Mouse (Mus musculus): ENCODE results near the gene Vmn1r86. TPM values are rescaled to one million over a fixed set of nuclear protein-coding genes. Genes with fewer than 3 reads are reported as not detected.

Gene Vmn1r86
- total and polyA plus RNA-seq, 3 experiments = not detected

DNA sequence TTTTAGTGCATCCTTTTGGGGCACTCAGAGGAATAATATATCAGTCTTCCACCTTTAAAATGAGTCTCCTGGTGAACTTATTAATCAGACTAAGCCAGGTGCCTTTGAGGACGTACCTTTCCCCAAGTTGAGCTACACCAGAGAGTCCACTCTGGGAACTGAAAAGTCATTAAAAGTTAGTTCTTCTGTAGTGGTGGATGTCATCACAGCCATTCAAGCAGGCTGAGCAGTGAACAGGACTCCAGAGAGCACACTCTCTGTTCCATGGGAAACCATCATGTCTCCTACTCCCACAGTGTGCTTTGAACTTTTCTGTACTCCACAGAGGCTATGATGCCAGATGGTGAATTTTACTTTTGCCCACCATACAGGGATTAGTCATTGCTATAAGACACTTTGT is 20.3 kb upstream of the Vmn1r86 start, which contains the start of gene Vmn1r87:
Gene Vmn1r87, minus strand, starts transcription at position 101 of the 400 bp plus-strand sequence.
- no peak for DNase-seq (ENCODE audit: extremely low read depth)
- no peaks in the 10 kb centered on the region for H3K9me3 ChIP-seq (replicated peaks; ENCODE audit: low read length)
- H3K36me3 ChIP-seq (replicated peaks in 1 of 2; ENCODE audit: control insufficient read depth in 1 of 2, insufficient read depth in 1 of 2, low read length in 1 of 2) = no peaks in the 10 kb centered on the region
- TF ChIP-seq E2F4 (IDR thresholded peaks at IDR 0.05; ENCODE audit: insufficient replicate concordance, low read depth, low read length) (no peak), GABPA (IDR thresholded peaks at IDR 0.05; ENCODE audit: insufficient replicate concordance, low read depth, low read length) (no peak), PAX5 (IDR thresholded peaks at IDR 0.05; ENCODE audit: low read length) (no peak), MAZ (IDR thresholded peaks at IDR 0.05; ENCODE audit: low read depth, low read length) (no peak), CHD1 (IDR thresholded peaks at IDR 0.05; ENCODE audit: low read depth, low read length) (no peak), SIN3A (IDR thresholded peaks at IDR 0.05; ENCODE audit: low read length) (no peak), RAD21 (IDR thresholded peaks at IDR 0.05; ENCODE audit: low read depth, low read length) (no peak), USF1 (IDR thresholded peaks at IDR 0.05; ENCODE audit: low read depth, low read length) (no peak), POLR2A (IDR thresholded peaks at IDR 0.05; ENCODE audit: low read depth, low read length) (no peak), ZC3H11A (IDR thresholded peaks at IDR 0.05; ENCODE audit: low read depth, low read length) (no peak), SMC3 (IDR thresholded peaks at IDR 0.05; ENCODE audit: low read depth, low read length) (no peak), MAFK (IDR thresholded peaks at IDR 0.05; ENCODE audit: insufficient replicate concordance, low read length) (no peak), MYC (IDR thresholded peaks at IDR 0.05; ENCODE audit: low read depth, low read length) (no peak)
- peaks cover 39% of the 10 kb centered on the region for H3K27me3 ChIP-seq (replicated peaks)
- no peak within 1 kb of the TSS for H3K4me3 ChIP-seq (replicated peaks in 1 of 3; ENCODE audit: low read depth in 2 of 3, low read length in 2 of 3, poor library complexity in 1 of 3)
- in situ Hi-C loops (cut with MboI; ENCODE audit: low pct_ligation_motif_present, low pct_unique_long_range_greater_than_20kb, low sequenced_read_pairs) (no loop called here), dilution Hi-C loops (cut with MboI; ENCODE audit: extremely low pct_ligation_motif_present, extremely low pct_unique_long_range_greater_than_20kb, low sequenced_read_pairs) (no loop called here)
- H3K79me2 ChIP-seq (replicated peaks; ENCODE audit: control insufficient read depth, extremely low read depth, insufficient read depth, poor library complexity, severe bottlenecking) = no peaks in the 10 kb centered on the region
- no peak within 1 kb of the TSS for H3K9ac ChIP-seq (ENCODE audit: insufficient read depth, low read depth)
- H3K4me2 ChIP-seq (ENCODE audit: insufficient read depth, low read depth, poor library complexity, severe bottlenecking) = no peak within 1 kb of the TSS
- H3K4me1 ChIP-seq (ENCODE audit: control insufficient read depth in 1 of 2, insufficient read depth in 2 of 2) = no peaks in the 10 kb centered on the region
- H3K27ac ChIP-seq (ENCODE audit: insufficient read depth, low read depth) = no peak within 1 kb of the TSS

DNA sequence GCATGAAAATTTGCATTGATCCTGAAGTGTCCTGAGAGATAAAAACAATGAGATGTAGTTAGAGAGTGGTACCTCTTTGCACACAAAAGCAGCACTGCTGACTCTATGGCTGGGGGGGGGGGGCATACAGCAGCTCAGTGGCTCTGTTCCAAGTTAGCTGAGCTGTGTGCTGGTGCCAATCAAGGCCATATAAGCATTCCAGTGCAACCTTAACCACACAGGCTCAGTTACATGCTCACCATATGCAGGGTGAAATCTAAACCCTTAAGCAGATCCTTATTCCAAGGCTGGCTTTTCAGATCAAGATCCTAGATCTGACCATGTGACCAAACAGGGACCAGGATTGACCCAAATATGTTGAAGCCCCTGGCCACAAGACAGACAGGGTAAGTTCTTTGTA is 17.6 kb upstream of the Vmn1r86 start:
- no peaks in the 10 kb centered on the region for H3K4me1 ChIP-seq (ENCODE audit: control insufficient read depth in 1 of 2, insufficient read depth in 2 of 2)
- no peak overlapping the region for H3K4me3 ChIP-seq (replicated peaks in 1 of 3; ENCODE audit: low read depth in 2 of 3, low read length in 2 of 3, poor library complexity in 1 of 3)
- H3K27me3 ChIP-seq (replicated peaks) = peaks cover 52% of the 10 kb centered on the region
- no peak for TF ChIP-seq HCFC1 (IDR thresholded peaks at IDR 0.05; ENCODE audit: low read depth, low read length)
- TF ChIP-seq ELF1 (IDR thresholded peaks at IDR 0.05; ENCODE audit: low read depth, low read length) = no peak
- no peak for TF ChIP-seq RCOR1 (conservative IDR thresholded peaks at IDR 0.05; ENCODE audit: low read depth, low read length)
- TF ChIP-seq NRF1 (IDR thresholded peaks at IDR 0.05; ENCODE audit: low read depth, low read length) = no peak
- no peak for TF ChIP-seq CTCF (conservative IDR thresholded peaks at IDR 0.05 in 1 of 2, IDR thresholded peaks at IDR 0.05 in 1 of 2; ENCODE audit: low read depth in 2 of 2, low read length in 2 of 2)
- no peak for DNase-seq (ENCODE audit: extremely low read depth)
- H3K4me2 ChIP-seq (ENCODE audit: insufficient read depth, low read depth, poor library complexity, severe bottlenecking) = no peak overlapping the region
- dilution Hi-C loops (cut with MboI; ENCODE audit: extremely low pct_ligation_motif_present, extremely low pct_unique_long_range_greater_than_20kb, low sequenced_read_pairs) = no loop called here
- in situ Hi-C loops (cut with MboI; ENCODE audit: low pct_ligation_motif_present, low pct_unique_long_range_greater_than_20kb, low sequenced_read_pairs) = no loop called here
- H3K36me3 ChIP-seq (replicated peaks in 1 of 2; ENCODE audit: control insufficient read depth in 1 of 2, insufficient read depth in 1 of 2, low read length in 1 of 2) = no peaks in the 10 kb centered on the region
- no peak overlapping the region for H3K9ac ChIP-seq (ENCODE audit: insufficient read depth, low read depth)
- H3K9me3 ChIP-seq (replicated peaks; ENCODE audit: low read length) = no peaks in the 10 kb centered on the region
- H3K27ac ChIP-seq (ENCODE audit: insufficient read depth, low read depth) = no peak overlapping the region
- no peaks in the 10 kb centered on the region for H3K79me2 ChIP-seq (replicated peaks; ENCODE audit: control insufficient read depth, extremely low read depth, insufficient read depth, poor library complexity, severe bottlenecking)
